Mouse (Mus musculus) ES-E14 (cell line): ENCODE data around the gene Vps35l. TPM values are rescaled to one million over a fixed set of nuclear protein-coding genes. Genes with fewer than 3 reads are reported as not detected.

Source experiments
- DNase-seq: peaks from one replicate; pipeline ENCODE4 v3.0.0-alpha.2; 2013; ENCODE audit warnings: low read depth, low spot score
- H3K27ac ChIP-seq: 2 replicates; pipeline ENCODE4 v1.5.1; 2012; ENCODE audit warnings: low read depth, mild to moderate bottlenecking, low read length, moderate library complexity, mixed read lengths; ENCODE audit not compliant: poor library complexity, insufficient read depth, severe bottlenecking
- H3K36me3 ChIP-seq: 2 replicates; pipeline ENCODE4 v1.6.1; 2012; ENCODE audit warnings: mild to moderate bottlenecking, low read length, moderate library complexity, mixed read lengths; ENCODE audit not compliant: control insufficient read depth, poor library complexity, insufficient read depth, severe bottlenecking
- H3K4me1 ChIP-seq, 2 experiments: fragments of 150-350 bp in 1 of 2; sonication (generic) in 1 of 2; 2 replicates each; pipeline ENCODE4 v1.6.1; 2012; ENCODE audit warnings: low read length in 2 of 2, mild to moderate bottlenecking in 1 of 2, mixed read lengths in 1 of 2; ENCODE audit not compliant: control insufficient read depth in 2 of 2, insufficient read depth in 2 of 2, poor library complexity in 1 of 2
- H3K4me3 ChIP-seq, 2 experiments: fragments of 150-350 bp in 1 of 2; sonication (generic) in 1 of 2; 2 replicates each; pipeline ENCODE4 v1.5.1; 2012; ENCODE audit warnings: low read length in 2 of 2, low read depth in 1 of 2, mild to moderate bottlenecking in 1 of 2, mixed read lengths in 1 of 2; ENCODE audit not compliant: insufficient read depth in 1 of 2, poor library complexity in 1 of 2, severe bottlenecking in 1 of 2
- H3K9ac ChIP-seq: 2 replicates; pipeline ENCODE4 v1.6.1; 2012; ENCODE audit warnings: low read depth, mild to moderate bottlenecking, low read length, mixed read lengths; ENCODE audit not compliant: poor library complexity, insufficient read depth, severe bottlenecking
- H3K9me3 ChIP-seq: fragments of 150-350 bp; sonication (generic); 2 replicates; pipeline ENCODE4 v1.6.1; 2012; ENCODE audit warnings: low read depth, mild to moderate bottlenecking, low read length; ENCODE audit not compliant: control insufficient read depth, insufficient read depth
- CHD2 ChIP-seq: IDR thresholded peaks from 2 replicates; pipeline ENCODE4 v1.6.1; 2014; ENCODE audit warnings: mild to moderate bottlenecking, low read depth, low read length, inconsistent platforms
- HCFC1 ChIP-seq: IDR thresholded peaks from 2 replicates; pipeline ENCODE4 v1.6.1; 2012; ENCODE audit warnings: low read length, inconsistent platforms, borderline replicate concordance; ENCODE audit not compliant: insufficient read depth
- MAFK ChIP-seq: IDR thresholded peaks from 2 replicates; pipeline ENCODE4 v1.6.1; 2014; ENCODE audit warnings: mild to moderate bottlenecking, low read depth, low read length, inconsistent platforms; ENCODE audit not compliant: insufficient read depth
- ZC3H11A ChIP-seq: IDR thresholded peaks from 2 replicates; pipeline ENCODE4 v1.6.1; 2012; ENCODE audit warnings: low read depth, mild to moderate bottlenecking, inconsistent platforms, low read length, borderline replicate concordance
- ZNF384 ChIP-seq: IDR thresholded peaks from 2 replicates; pipeline ENCODE4 v1.6.1; 2012; ENCODE audit warnings: low read depth, low read length, inconsistent platforms
- in situ Hi-C, 2 experiments: fragments of 600-800 bp; cut with MboI; formaldehyde crosslinking; loops; one replicate each; pipeline ENCODE4 v1.15.1; 2025; ENCODE audit warnings: low sequenced_read_pairs in 2 of 2, inconsistent platforms in 1 of 2; ENCODE audit not compliant: unreplicated experiment in 2 of 2
- total RNA-seq: library from RNA; depleted of rRNA; stranded (reverse); fragments of 300-350 nt; gene quantifications from 2 replicates; pipeline ENCODE4 v1.2.3, GENCODE M21; 2012

Vps35l gene
- total RNA-seq, 1 experiment, result 36.8 TPM

GRCm38 (mm10) chr7:118786091-118786490 lies 46.1 kb downstream of the Vps35l start:
- Histone ChIP-seq H3K36me3 (peaks cover 2% of the 10 kb centered on the region; the same call in 1 of the 2 replicates), H3K9ac (no peak overlapping the region), H3K4me3 (no peak overlapping the region), H3K4me1 (no peaks in the 10 kb centered on the region), H3K27ac (no peak overlapping the region), H3K9me3 (no peaks in the 10 kb centered on the region)
- in situ Hi-C loops, result no loop called here
- no peak for DNase-seq
- TF ChIP-seq MAFK, result no peak
- TF ChIP-seq ZC3H11A, result no peak
- TF ChIP-seq ZNF384, result no peak
- no peak for TF ChIP-seq CHD2
- TF ChIP-seq HCFC1, result no peak

DNA sequence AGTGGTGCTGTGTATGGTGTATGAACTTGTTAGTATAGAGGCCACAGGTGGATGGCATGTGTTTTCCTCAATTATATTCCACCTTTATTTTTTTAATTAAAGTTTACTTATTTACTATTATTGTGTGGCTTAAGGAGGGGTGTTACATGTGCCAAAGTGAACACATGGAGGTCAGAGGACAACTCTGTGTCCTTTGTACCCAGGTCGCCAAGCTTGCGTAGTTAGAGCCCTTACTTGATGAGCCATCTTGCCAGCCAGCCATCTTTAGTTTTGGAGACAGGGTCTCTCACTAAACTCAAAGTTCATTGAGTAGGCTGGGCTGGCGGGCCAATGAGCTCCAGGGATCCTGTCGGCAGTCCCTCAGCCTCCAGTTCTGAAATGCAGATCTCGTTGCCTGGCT lies 47.3 kb downstream of the Vps35l start:
- H3K4me1 ChIP-seq, result no peaks in the 10 kb centered on the region
- H3K36me3 ChIP-seq, result peaks cover 4% of the 10 kb centered on the region; the same call in 1 of the 2 replicates
- no peaks in the 10 kb centered on the region for H3K9me3 ChIP-seq
- H3K9ac ChIP-seq, result no peak overlapping the region
- TF ChIP-seq ZNF384 (no peak), HCFC1 (no peak), CHD2 (no peak), ZC3H11A (no peak), MAFK (no peak)
- no peak overlapping the region for H3K27ac ChIP-seq
- no peak overlapping the region for H3K4me3 ChIP-seq
- DNase-seq, result no peak
- in situ Hi-C loops, result no loop called here

GRCm38 (mm10) chr7:118788481-118788880 lies 48.5 kb downstream of the Vps35l start:
- H3K36me3 ChIP-seq, result peaks cover 4% of the 10 kb centered on the region; the same call in 1 of the 2 replicates
- H3K4me3 ChIP-seq, result no peak overlapping the region
- H3K27ac ChIP-seq, result no peak overlapping the region
- no peak overlapping the region for H3K9ac ChIP-seq
- TF ChIP-seq ZC3H11A (no peak), ZNF384 (no peak), MAFK (no peak), HCFC1 (no peak), CHD2 (no peak)
- in situ Hi-C loops, result no loop called here
- H3K9me3 ChIP-seq, result no peaks in the 10 kb centered on the region
- no peak for DNase-seq
- H3K4me1 ChIP-seq, result no peaks in the 10 kb centered on the region

GRCm38 (mm10) chr7:118790292-118790691 lies 50.3 kb downstream of the Vps35l start:
- in situ Hi-C loops, result no loop called here
- DNase-seq, result no peak
- TF ChIP-seq ZNF384 (no peak), HCFC1 (no peak), CHD2 (no peak)
- Histone ChIP-seq H3K4me3 (no peak overlapping the region), H3K9ac (no peak overlapping the region), H3K27ac (no peak overlapping the region), H3K36me3 (peaks cover 2% of the 10 kb centered on the region; the same call in 1 of the 2 replicates), H3K9me3 (no peaks in the 10 kb centered on the region), H3K4me1 (no peaks in the 10 kb centered on the region)

DNA sequence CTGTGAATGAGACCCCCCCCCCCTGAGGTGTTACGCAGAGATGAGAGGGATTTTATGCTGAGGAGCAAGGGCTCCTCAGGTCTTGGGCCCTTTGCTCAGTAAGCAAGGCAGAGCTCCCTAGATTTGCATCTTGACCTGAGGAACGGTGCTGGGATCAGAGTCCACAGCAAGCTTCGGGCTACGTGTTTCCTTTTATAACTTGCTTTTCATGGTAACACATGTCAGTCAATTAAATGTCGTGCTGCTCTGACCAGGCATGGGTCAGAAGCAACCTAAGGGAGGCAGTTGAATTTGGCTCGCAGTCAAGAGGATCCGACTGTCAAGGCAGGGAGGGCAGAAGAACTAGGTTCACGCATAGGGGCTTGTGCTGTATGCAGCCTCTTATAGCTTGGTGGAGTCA lies 53.9 kb downstream of the Vps35l start:
- H3K4me3 ChIP-seq, result no peak overlapping the region
- H3K4me1 ChIP-seq, result no peaks in the 10 kb centered on the region
- in situ Hi-C loops, result no loop called here
- DNase-seq, result no peak
- no peaks in the 10 kb centered on the region for H3K9me3 ChIP-seq
- H3K36me3 ChIP-seq, result peaks cover 2% of the 10 kb centered on the region; the same call in 1 of the 2 replicates
- TF ChIP-seq CHD2 (no peak), HCFC1 (no peak), MAFK (no peak), ZC3H11A (no peak), ZNF384 (no peak)
- H3K9ac ChIP-seq, result no peak overlapping the region
- H3K27ac ChIP-seq, result no peak overlapping the region
